Mouse (Mus musculus) heart, embryonic 10.5 days (tissue): ENCODE results near the gene Hgfac. TPM values are rescaled to one million over a fixed set of nuclear protein-coding genes. Genes with fewer than 3 reads are reported as not detected.

Source experiments
- DNase-seq: peaks from one replicate; pipeline ENCODE4 v3.0.0-alpha.2; 2017; ENCODE audit warnings: low spot score
- H3K27ac ChIP-seq: fragments of 300-500 bp; sonication (generic); 2 replicates; pipeline ENCODE4 v1.5.1; 2016; ENCODE audit warnings: mild to moderate bottlenecking
- H3K27me3 ChIP-seq: fragments of 300-500 bp; sonication (generic); 2 replicates; pipeline ENCODE4 v1.6.1; 2016; ENCODE audit warnings: mild to moderate bottlenecking; ENCODE audit not compliant: poor library complexity, insufficient read depth, severe bottlenecking
- H3K36me3 ChIP-seq: fragments of 300-500 bp; sonication (generic); 2 replicates; pipeline ENCODE4 v1.6.1; 2016; ENCODE audit warnings: mild to moderate bottlenecking, moderate library complexity
- H3K4me1 ChIP-seq: fragments of 300-500 bp; sonication (generic); 2 replicates; pipeline ENCODE4 v1.6.1; 2016; ENCODE audit warnings: mild to moderate bottlenecking
- H3K4me3 ChIP-seq: fragments of 300-500 bp; sonication (generic); 2 replicates; pipeline ENCODE4 v1.5.1; 2016; ENCODE audit warnings: mild to moderate bottlenecking, moderate library complexity
- H3K9me3 ChIP-seq: fragments of 300-500 bp; sonication (generic); 2 replicates; pipeline ENCODE4 v1.6.1; 2016; ENCODE audit warnings: mild to moderate bottlenecking, moderate library complexity
- WGBS: fragments of 180-500 bp; shearing (Covaris S2); methylation state at CpG from one replicate; pipeline ENCODE4 v1.1.7; 2016; 5-methylcytosine and 5-hydroxymethylcytosine counted together
- polyA plus RNA-seq: library from polyadenylated mRNA; unstranded; fragments of >200 nt; fragmentation: Nextera tagmentation; extraction: Ambion mirVana; gene quantifications from 2 replicates; pipeline ENCODE4 v1.2.1, GENCODE M21; 2016

The Hgfac gene
- polyA plus RNA-seq, 1 experiment from 2014 or later, result 5.0 TPM

GRCm38 (mm10) chr5:35054628-35055027, 13.3 kb downstream of the Hgfac start:
- Histone ChIP-seq H3K27ac (no peak overlapping the region), H3K4me3 (no peak overlapping the region), H3K4me1 (peaks cover 20% of the 10 kb centered on the region), H3K9me3 (no peaks in the 10 kb centered on the region), H3K36me3 (no peaks in the 10 kb centered on the region), H3K27me3 (peaks cover 64% of the 10 kb centered on the region)
- no peak for DNase-seq
- WGBS, result 78% methylated on average over 3 of the region's 3 CpGs

- no peak for DNase-seq
- Histone ChIP-seq H3K36me3 (no peaks in the 10 kb centered on the region), H3K4me1 (peaks cover 24% of the 10 kb centered on the region), H3K27me3 (peaks cover 66% of the 10 kb centered on the region), H3K4me3 (no peak overlapping the region), H3K9me3 (no peaks in the 10 kb centered on the region), H3K27ac (no peak overlapping the region)
- 73% methylated on average over 12 of the region's 12 CpGs for WGBS
These were observed 13.8 kb downstream of the Hgfac start for GRCm38 (mm10) chr5:35055076-35055475.

GRCm38 (mm10) chr5:35056604-35057432, 15.5 kb downstream of the Hgfac start, which contains the start of gene Dok7:
TSS of gene Dok7 (plus strand) at chr5:35056766.
- Histone ChIP-seq H3K9me3 (no peaks in the 10 kb centered on the region), H3K36me3 (no peaks in the 10 kb centered on the region), H3K4me3 (peak within 1 kb of the TSS; percentile 74), H3K27ac (peak within 1 kb of the TSS; percentile 86), H3K27me3 (peaks cover 66% of the 10 kb centered on the region), H3K4me1 (peaks cover 31% of the 10 kb centered on the region)
- 2% methylated on average over 59 of the region's 74 CpGs for WGBS
- DNase-seq, result no peak

- 24% methylated on average over 4 of the region's 4 CpGs for WGBS
- Histone ChIP-seq H3K4me1 (peaks cover 31% of the 10 kb centered on the region), H3K9me3 (no peaks in the 10 kb centered on the region), H3K27me3 (peaks cover 66% of the 10 kb centered on the region), H3K36me3 (no peaks in the 10 kb centered on the region), H3K27ac (peak overlapping the region; percentile 86), H3K4me3 (peak overlapping the region; percentile 74)
- DNase-seq, result no peak
These were observed 16.3 kb downstream of the Hgfac start for GRCm38 (mm10) chr5:35057582-35057981.

- no peak overlapping the region for H3K4me3 ChIP-seq
- no peak overlapping the region for H3K27ac ChIP-seq
- 54% methylated on average over 1 of the region's 1 CpGs for WGBS
- peaks cover 31% of the 10 kb centered on the region for H3K4me1 ChIP-seq
- no peaks in the 10 kb centered on the region for H3K9me3 ChIP-seq
- DNase-seq, result no peak
- H3K27me3 ChIP-seq, result peaks cover 66% of the 10 kb centered on the region
- H3K36me3 ChIP-seq, result no peaks in the 10 kb centered on the region
These were observed 16.9 kb downstream of the Hgfac start for GRCm38 (mm10) chr5:35058216-35058615.

- Histone ChIP-seq H3K4me1 (peaks cover 31% of the 10 kb centered on the region), H3K9me3 (no peaks in the 10 kb centered on the region), H3K27me3 (peaks cover 47% of the 10 kb centered on the region), H3K36me3 (no peaks in the 10 kb centered on the region), H3K27ac (peak overlapping the region; percentile 76), H3K4me3 (no peak overlapping the region)
- 48% methylated on average over 3 of the region's 3 CpGs for WGBS
- no peak for DNase-seq
These were observed 18.8 kb downstream of the Hgfac start for GRCm38 (mm10) chr5:35060098-35060497.

- DNase-seq, result no peak
- Histone ChIP-seq H3K4me1 (peaks cover 18% of the 10 kb centered on the region), H3K27ac (no peak overlapping the region), H3K36me3 (no peaks in the 10 kb centered on the region; the same call in 1 of the 2 replicates), H3K4me3 (no peak overlapping the region), H3K9me3 (no peaks in the 10 kb centered on the region), H3K27me3 (peaks cover 13% of the 10 kb centered on the region)
- WGBS, result 82% methylated on average over 2 of the region's 2 CpGs
These were observed 28.5 kb downstream of the Hgfac start for GRCm38 (mm10) chr5:35069841-35070240.

- no peak overlapping the region for H3K27ac ChIP-seq
- 77% methylated on average over 8 of the region's 8 CpGs for WGBS
- peaks cover 1% of the 10 kb centered on the region; the same call in 1 of the 2 replicates for H3K36me3 ChIP-seq
- H3K9me3 ChIP-seq, result no peaks in the 10 kb centered on the region
- peaks cover 18% of the 10 kb centered on the region for H3K27me3 ChIP-seq
- no peak for DNase-seq
- peaks cover 18% of the 10 kb centered on the region for H3K4me1 ChIP-seq
- no peak overlapping the region for H3K4me3 ChIP-seq
These were observed 29.0 kb downstream of the Hgfac start for GRCm38 (mm10) chr5:35070314-35070713.

- H3K9me3 ChIP-seq, result no peaks in the 10 kb centered on the region
- no peak for DNase-seq
- H3K27ac ChIP-seq, result 0 out of 2 replicates have a peak overlapping the region, but pooled peaks have one; percentile 3
- H3K4me3 ChIP-seq, result no peak overlapping the region
- peaks cover 20% of the 10 kb centered on the region; the same call in 1 of the 2 replicates for H3K27me3 ChIP-seq
- H3K36me3 ChIP-seq, result peaks cover 8% of the 10 kb centered on the region; the same call in 1 of the 2 replicates
- peaks cover 18% of the 10 kb centered on the region for H3K4me1 ChIP-seq
- WGBS, result 64% methylated on average over 7 of the region's 7 CpGs
These were observed 29.6 kb downstream of the Hgfac start for GRCm38 (mm10) chr5:35070953-35071352.

- Histone ChIP-seq H3K27ac (no peak overlapping the region), H3K27me3 (peaks cover 21% of the 10 kb centered on the region), H3K9me3 (no peaks in the 10 kb centered on the region), H3K36me3 (peaks cover 11% of the 10 kb centered on the region; the same call in 1 of the 2 replicates), H3K4me3 (no peak overlapping the region), H3K4me1 (peaks cover 18% of the 10 kb centered on the region)
- no peak for DNase-seq
- WGBS, result 85% methylated on average over 6 of the region's 6 CpGs
These were observed 30.5 kb downstream of the Hgfac start for GRCm38 (mm10) chr5:35071855-35072254.

GRCm38 (mm10) chr5:35073235-35073634, 31.9 kb downstream of the Hgfac start:
- 62% methylated on average over 11 of the region's 11 CpGs for WGBS
- peaks cover 35% of the 10 kb centered on the region for H3K27me3 ChIP-seq
- peaks cover 18% of the 10 kb centered on the region for H3K4me1 ChIP-seq
- no peaks in the 10 kb centered on the region for H3K9me3 ChIP-seq
- peaks cover 20% of the 10 kb centered on the region; the same call in 1 of the 2 replicates for H3K36me3 ChIP-seq
- no peak overlapping the region for H3K4me3 ChIP-seq
- DNase-seq, result no peak
- no peak overlapping the region for H3K27ac ChIP-seq

- Histone ChIP-seq H3K4me3 (no peak overlapping the region), H3K36me3 (peaks cover 24% of the 10 kb centered on the region; the same call in 1 of the 2 replicates), H3K27me3 (peaks cover 36% of the 10 kb centered on the region), H3K9me3 (no peaks in the 10 kb centered on the region), H3K27ac (no peak overlapping the region), H3K4me1 (peaks cover 14% of the 10 kb centered on the region)
- DNase-seq, result no peak
- WGBS, result 54% methylated on average over 9 of the region's 9 CpGs
These were observed 32.7 kb downstream of the Hgfac start for GRCm38 (mm10) chr5:35073992-35074391.

GRCm38 (mm10) chr5:35076369-35076768, 35.1 kb downstream of the Hgfac start:
- H3K4me1 ChIP-seq, result peaks cover 32% of the 10 kb centered on the region
- WGBS, result 79% methylated on average over 1 of the region's 1 CpGs

More at GRCm38 (mm10) chr5:35076369-35076768, 35.1 kb downstream of the Hgfac start:
- DNase-seq, result no peak
- Histone ChIP-seq H3K27me3 (peaks cover 54% of the 10 kb centered on the region), H3K27ac (no peak overlapping the region), H3K4me3 (no peak overlapping the region), H3K36me3 (peaks cover 24% of the 10 kb centered on the region; the same call in 1 of the 2 replicates), H3K9me3 (no peaks in the 10 kb centered on the region)
